Comparison of ENCODE assay signal across 23 mouse cellular contexts in the genomic region with DNA sequence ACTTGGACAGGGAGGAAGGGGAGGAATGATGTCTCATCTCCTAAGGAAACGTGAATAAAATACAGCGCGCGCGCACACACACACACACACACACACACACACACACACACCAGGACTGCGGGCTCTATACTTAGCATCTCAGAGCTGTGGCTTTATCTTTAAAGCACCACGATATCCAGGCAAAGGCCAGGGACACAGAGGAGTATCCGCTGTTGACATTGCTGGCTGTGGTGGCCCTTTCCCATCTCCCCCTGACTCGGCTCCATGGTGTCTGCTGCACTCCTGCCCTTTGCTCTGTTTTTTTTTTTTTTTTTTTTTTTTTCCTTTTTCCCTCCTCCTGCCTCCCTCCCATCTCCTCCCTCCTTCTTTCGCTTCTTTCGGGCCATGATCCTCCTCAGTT. TPM values are rescaled to one million over a fixed set of nuclear protein-coding genes. Genes with fewer than 3 reads are reported as not detected.
DNase-seq lines count a peak whose midpoint lies in the region; ATAC-seq lines count a peak whose summit lies in the region.
"Had no signal": no experiment of that assay in that cellular context is flagged by ENCODE, and none has a peak within 500 bp of the region (broad histone marks: within the 10 kb centered on the region; RNA-seq: fewer than 3 reads in every experiment).

No protein-coding gene starts in this region.

- H3K27ac ChIP-seq in heart, embryonic 10.5 days, result peak overlapping the region; percentile 74; the same call in 1 of the 2 replicates
- H3K27ac ChIP-seq in heart, embryonic 15.5 days, result no peak overlapping the region
- H3K27ac ChIP-seq in liver, embryonic 16.5 days (ENCODE audit: low read length), result no peak overlapping the region
- H3K27ac ChIP-seq: embryonic facial prominence, embryonic 10.5 days; hindbrain, embryonic 13.5 days; kidney, postnatal 0 days; limb, embryonic 15.5 days had no signal

- no peak for DNase-seq in heart, embryonic 10.5 days (ENCODE audit: low spot score)
- no peak for DNase-seq in heart, postnatal 36 days
- peak; percentile 36 for DNase-seq in liver
- DNase-seq in adrenal gland, postnatal 14 days, result no peak
- no peak for DNase-seq in thymus, postnatal 4 days
- DNase-seq: cerebellum, adult 11 months; cerebellum, postnatal 10 days; gastrocnemius, postnatal 25 days; kidney, adult 11 months; layer of hippocampus, adult 9-11 months; lung, postnatal 4 days; midbrain, embryonic 14.5 days; retina, postnatal 1 day; right cerebral cortex, postnatal 25 days; thymus, postnatal 25 days had no signal

- WGBS in heart, embryonic 10.5 days, result 53% methylated on average over 11 of the region's 11 CpGs
- 39% methylated on average over 11 of the region's 11 CpGs for whole genome bisulfite sequencing in heart, embryonic 15.5 days
- WGBS in liver, embryonic 16.5 days (ENCODE audit: insufficient replicate concordance), result 61% methylated on average over 11 of the region's 11 CpGs

- no peaks in the 10 kb centered on the region for H3K27me3 ChIP-seq in heart, embryonic 10.5 days (ENCODE audit: insufficient read depth, poor library complexity, severe bottlenecking)
- H3K27me3 ChIP-seq in heart, embryonic 15.5 days, result no peaks in the 10 kb centered on the region
- no peaks in the 10 kb centered on the region for H3K27me3 ChIP-seq in liver, embryonic 16.5 days (ENCODE audit: control insufficient read depth, insufficient read depth, low read depth, low read length)
- H3K27me3 ChIP-seq: hindbrain, embryonic 13.5 days; limb, embryonic 15.5 days had no signal

- H3K9ac ChIP-seq in heart, embryonic 15.5 days, result no peak overlapping the region
- H3K9ac ChIP-seq in liver, embryonic 16.5 days (ENCODE audit: low read depth, low read length), result no peak overlapping the region
- H3K9ac ChIP-seq: hindbrain, embryonic 13.5 days; limb, embryonic 15.5 days had no signal

- peaks cover 73% of the 10 kb centered on the region for H3K4me1 ChIP-seq in heart, embryonic 10.5 days
- peaks cover 23% of the 10 kb centered on the region for H3K4me1 ChIP-seq in heart, embryonic 15.5 days (replicated peaks)
- peaks cover 11% of the 10 kb centered on the region for H3K4me1 ChIP-seq in liver, embryonic 16.5 days (ENCODE audit: control insufficient read depth, low read depth, low read length)

- intact Hi-C loops in heart, postnatal 36 days (cut with DNase I), result no loop called here

- 0 out of 2 replicates have a peak overlapping the region, but pooled peaks have one; percentile 2 for H3K4me3 ChIP-seq in heart, embryonic 10.5 days
- H3K4me3 ChIP-seq in heart, embryonic 15.5 days, result no peak overlapping the region
- no peak overlapping the region for H3K4me3 ChIP-seq in liver, embryonic 16.5 days (ENCODE audit: low read depth, low read length)
- H3K4me3 ChIP-seq: embryonic facial prominence, embryonic 10.5 days; hindbrain, embryonic 13.5 days; left cerebral cortex, adult 2 months; limb, embryonic 15.5 days had no signal

- no peak overlapping the region for H3K4me2 ChIP-seq in heart, embryonic 15.5 days
- no peak overlapping the region for H3K4me2 ChIP-seq in liver, embryonic 16.5 days (ENCODE audit: low read depth, low read length)
- H3K4me2 ChIP-seq: hindbrain, embryonic 13.5 days; limb, embryonic 15.5 days had no signal

- ATAC-seq in heart, embryonic 15.5 days (replicated peaks; ENCODE audit: insufficient number of reproducible peaks, insufficient read depth, low FRiP score, low read depth), result peak; percentile 38; the same call in 1 of the 2 replicates
- ATAC-seq in liver, embryonic 16.5 days (ENCODE audit: low read depth), result peak; percentile 50
- ATAC-seq: forebrain, embryonic 16.5 days had no signal

- no peaks in the 10 kb centered on the region for H3K9me3 ChIP-seq in heart, embryonic 10.5 days
- no peaks in the 10 kb centered on the region for H3K9me3 ChIP-seq in heart, embryonic 15.5 days (replicated peaks)
- no peaks in the 10 kb centered on the region for H3K9me3 ChIP-seq in liver, embryonic 16.5 days (replicated peaks; ENCODE audit: control insufficient read depth, low read length)
- H3K9me3 ChIP-seq: hindbrain, embryonic 13.5 days; limb, embryonic 15.5 days had no signal

- peaks cover 10% of the 10 kb centered on the region; the same call in 1 of the 2 replicates for H3K36me3 ChIP-seq in heart, embryonic 10.5 days
- H3K36me3 ChIP-seq in heart, embryonic 15.5 days, result no peaks in the 10 kb centered on the region
- H3K36me3 ChIP-seq in liver, embryonic 16.5 days (ENCODE audit: control insufficient read depth, insufficient read depth), result no peaks in the 10 kb centered on the region
- H3K36me3 ChIP-seq: hindbrain, embryonic 13.5 days had no signal

RNA-seq across cellular contexts. Expression of gene Ppard, which starts 29.3 kb away (rescaled TPM):
- polyA plus RNA-seq in heart, embryonic 10.5 days (2016; fragmentation: Nextera tagmentation; extraction: Ambion mirVana), result 0.87 and 1.2 TPM in 2 replicates
- 10 to 100 TPM; 33.3 to 40.1 TPM for total RNA-seq in heart, postnatal 36 days (2021)
- 1.1 and 1.4 TPM in 2 replicates for polyA plus RNA-seq in heart, embryonic 15.5 days (2015; fragmentation: Nextera tagmentation; extraction: Ambion mirVana)
- polyA plus RNA-seq in liver, embryonic 16.5 days (2015; fragmentation: Nextera tagmentation; extraction: Ambion mirVana), result 0.62 and 0.77 TPM in 2 replicates
- 36.1 and 39.8 TPM in 2 replicates for total RNA-seq in adrenal gland, postnatal 14 days (2021)

RNA-seq across cellular contexts. Expression of gene Fance, which starts 51.5 kb away (rescaled TPM):
- polyA plus RNA-seq in heart, embryonic 10.5 days (2016; fragmentation: Nextera tagmentation; extraction: Ambion mirVana), result 25.8 and 30.6 TPM in 2 replicates
- 10 to 100 TPM; 10.9 to 17.3 TPM for total RNA-seq in heart, postnatal 36 days (2021)
- polyA plus RNA-seq in heart, embryonic 15.5 days (2015; fragmentation: Nextera tagmentation; extraction: Ambion mirVana), result 18.8 and 25.3 TPM in 2 replicates
- polyA plus RNA-seq in liver, embryonic 16.5 days (2015; fragmentation: Nextera tagmentation; extraction: Ambion mirVana), result 6.7 and 7.3 TPM in 2 replicates
- 20.5 and 29.6 TPM in 2 replicates for total RNA-seq in adrenal gland, postnatal 14 days (2021)

RNA-seq across cellular contexts. Expression of gene Def6, which starts 54.2 kb away (rescaled TPM):
- 3.2 and 5.2 TPM in 2 replicates for polyA plus RNA-seq in heart, embryonic 10.5 days (2016; fragmentation: Nextera tagmentation; extraction: Ambion mirVana)
- total RNA-seq in heart, postnatal 36 days (2021), result 1 to 10 TPM; 3.1 to 3.2 TPM
- polyA plus RNA-seq in heart, embryonic 15.5 days (2015; fragmentation: Nextera tagmentation; extraction: Ambion mirVana), result 4.2 and 12.0 TPM in 2 replicates
- polyA plus RNA-seq in liver, embryonic 16.5 days (2015; fragmentation: Nextera tagmentation; extraction: Ambion mirVana), result 7.2 and 8.2 TPM in 2 replicates
- 3.3 and 8.9 TPM in 2 replicates for total RNA-seq in adrenal gland, postnatal 14 days (2021)
